Mouse (Mus musculus): ENCODE data around the gene Tmem91. TPM values are rescaled to one million over a fixed set of nuclear protein-coding genes. Genes with fewer than 3 reads are reported as not detected.

Gene Tmem91
- polyA plus RNA-seq, 1 experiment from 2014 or later, result 2.2 TPM

GRCm38 (mm10) chr7:25688810-25689586, 14.0 kb upstream of the Tmem91 start:
- WGBS, result 3% methylated on average over 49 of the region's 52 CpGs
- no peak overlapping the region for H3K27ac ChIP-seq (ENCODE audit: low read depth, low read length)
- peak overlapping the region; percentile 29; the same call in 1 of the 2 replicates for H3K9ac ChIP-seq (ENCODE audit: low read depth, low read length)
- H3K4me3 ChIP-seq (ENCODE audit: low read depth, low read length), result peak overlapping the region; percentile 43
- no peaks in the 10 kb centered on the region for H3K36me3 ChIP-seq (ENCODE audit: control insufficient read depth, insufficient read depth, low read length)
- DNase-seq (ENCODE audit: low spot score) (peak; percentile 60), ATAC-seq (ENCODE audit: low FRiP score) (peak; percentile 51)
- H3K4me1 ChIP-seq (replicated peaks; ENCODE audit: control insufficient read depth, insufficient read depth, low read length), result peaks cover 12% of the 10 kb centered on the region
- peak overlapping the region; percentile 56 for H3K4me2 ChIP-seq (replicated peaks; ENCODE audit: low read depth, low read length)
- no peaks in the 10 kb centered on the region for H3K9me3 ChIP-seq (ENCODE audit: control insufficient read depth, low read length)
- H3K27me3 ChIP-seq (ENCODE audit: control insufficient read depth, insufficient read depth, low read length), result peaks cover 47% of the 10 kb centered on the region

- no peaks in the 10 kb centered on the region for H3K36me3 ChIP-seq (ENCODE audit: control insufficient read depth, insufficient read depth, low read length)
- under 1% methylated on average over 47 of the region's 47 CpGs for WGBS
- H3K9me3 ChIP-seq (ENCODE audit: control insufficient read depth, low read length), result no peaks in the 10 kb centered on the region
- no peak overlapping the region for H3K27ac ChIP-seq (ENCODE audit: low read depth, low read length)
- H3K4me2 ChIP-seq (replicated peaks; ENCODE audit: low read depth, low read length), result peak overlapping the region; percentile 71
- DNase-seq (ENCODE audit: low spot score) (peak; percentile 52), ATAC-seq (ENCODE audit: low FRiP score) (no peak; the same call in 1 of the 2 replicates)
- peaks cover 12% of the 10 kb centered on the region for H3K4me1 ChIP-seq (replicated peaks; ENCODE audit: control insufficient read depth, insufficient read depth, low read length)
- peak overlapping the region; percentile 43 for H3K4me3 ChIP-seq (ENCODE audit: low read depth, low read length)
- H3K27me3 ChIP-seq (ENCODE audit: control insufficient read depth, insufficient read depth, low read length), result peaks cover 47% of the 10 kb centered on the region
- peak overlapping the region; percentile 36 for H3K9ac ChIP-seq (ENCODE audit: low read depth, low read length)
Measured at GRCm38 (mm10) chr7:25687811-25688401, 12.9 kb upstream of the Tmem91 start.

- Histone ChIP-seq H3K27me3 (ENCODE audit: control insufficient read depth, insufficient read depth, low read length) (peaks cover 47% of the 10 kb centered on the region), H3K9me3 (ENCODE audit: control insufficient read depth, low read length) (no peaks in the 10 kb centered on the region), H3K4me3 (ENCODE audit: low read depth, low read length) (peak within 1 kb of the TSS; percentile 43), H3K4me2 (replicated peaks; ENCODE audit: low read depth, low read length) (peak within 1 kb of the TSS; percentile 71), H3K4me1 (replicated peaks; ENCODE audit: control insufficient read depth, insufficient read depth, low read length) (peaks cover 12% of the 10 kb centered on the region), H3K36me3 (ENCODE audit: control insufficient read depth, insufficient read depth, low read length) (no peaks in the 10 kb centered on the region), H3K9ac (ENCODE audit: low read depth, low read length) (peak within 1 kb of the TSS; percentile 59), H3K27ac (ENCODE audit: low read depth, low read length) (no peak within 1 kb of the TSS)
- ATAC-seq (ENCODE audit: low FRiP score), result peak; percentile 50
- DNase-seq (ENCODE audit: low spot score), result peak; percentile 79
- under 1% methylated on average over 54 of the region's 69 CpGs for WGBS
Measured at GRCm38 (mm10) chr7:25686680-25687531, 11.9 kb upstream of the Tmem91 start, which contains the start of gene Tgfb1. TSS of gene Tgfb1 (plus strand) at chr7:25687002.

- peak overlapping the region; percentile 43; the same call in 1 of the 2 replicates for H3K4me3 ChIP-seq (ENCODE audit: low read depth, low read length)
- WGBS, result 64% methylated on average over 21 of the region's 21 CpGs
- H3K4me1 ChIP-seq (replicated peaks; ENCODE audit: control insufficient read depth, insufficient read depth, low read length), result peaks cover 12% of the 10 kb centered on the region
- no peak overlapping the region for H3K4me2 ChIP-seq (replicated peaks; ENCODE audit: low read depth, low read length)
- H3K9me3 ChIP-seq (ENCODE audit: control insufficient read depth, low read length), result no peaks in the 10 kb centered on the region
- ATAC-seq (ENCODE audit: low FRiP score), result no peak
- peaks cover 47% of the 10 kb centered on the region for H3K27me3 ChIP-seq (ENCODE audit: control insufficient read depth, insufficient read depth, low read length)
- H3K27ac ChIP-seq (ENCODE audit: low read depth, low read length), result no peak overlapping the region
- H3K9ac ChIP-seq (ENCODE audit: low read depth, low read length), result no peak overlapping the region
- no peak for DNase-seq (ENCODE audit: low spot score)
- H3K36me3 ChIP-seq (ENCODE audit: control insufficient read depth, insufficient read depth, low read length), result no peaks in the 10 kb centered on the region
Measured at GRCm38 (mm10) chr7:25685926-25686470, 11.0 kb upstream of the Tmem91 start.

GRCm38 (mm10) chr7:25684659-25685058, 9.7 kb upstream of the Tmem91 start:
- Histone ChIP-seq H3K9me3 (ENCODE audit: control insufficient read depth, low read length) (no peaks in the 10 kb centered on the region), H3K4me3 (ENCODE audit: low read depth, low read length) (no peak overlapping the region), H3K9ac (ENCODE audit: low read depth, low read length) (no peak overlapping the region), H3K4me2 (replicated peaks; ENCODE audit: low read depth, low read length) (no peak overlapping the region), H3K27ac (ENCODE audit: low read depth, low read length) (no peak overlapping the region), H3K27me3 (ENCODE audit: control insufficient read depth, insufficient read depth, low read length) (peaks cover 38% of the 10 kb centered on the region), H3K4me1 (replicated peaks; ENCODE audit: control insufficient read depth, insufficient read depth, low read length) (peaks cover 12% of the 10 kb centered on the region), H3K36me3 (ENCODE audit: control insufficient read depth, insufficient read depth, low read length) (no peaks in the 10 kb centered on the region)
- ATAC-seq (ENCODE audit: low FRiP score) (no peak), DNase-seq (ENCODE audit: low spot score) (no peak)
- WGBS, result 86% methylated on average over 6 of the region's 6 CpGs

GRCm38 (mm10) chr7:25683474-25684180, 8.7 kb upstream of the Tmem91 start:
- no peak overlapping the region for H3K27ac ChIP-seq (ENCODE audit: low read depth, low read length)
- no peaks in the 10 kb centered on the region for H3K9me3 ChIP-seq (ENCODE audit: control insufficient read depth, low read length)
- H3K36me3 ChIP-seq (ENCODE audit: control insufficient read depth, insufficient read depth, low read length), result no peaks in the 10 kb centered on the region
- ATAC-seq (ENCODE audit: low FRiP score) (no peak), DNase-seq (ENCODE audit: low spot score) (no peak)
- peaks cover 33% of the 10 kb centered on the region for H3K27me3 ChIP-seq (ENCODE audit: control insufficient read depth, insufficient read depth, low read length)
- peaks cover 6% of the 10 kb centered on the region for H3K4me1 ChIP-seq (replicated peaks; ENCODE audit: control insufficient read depth, insufficient read depth, low read length)
- H3K9ac ChIP-seq (ENCODE audit: low read depth, low read length), result no peak overlapping the region
- WGBS, result 67% methylated on average over 7 of the region's 7 CpGs
- no peak overlapping the region for H3K4me3 ChIP-seq (ENCODE audit: low read depth, low read length)
- no peak overlapping the region for H3K4me2 ChIP-seq (replicated peaks; ENCODE audit: low read depth, low read length)

- Histone ChIP-seq H3K36me3 (ENCODE audit: control insufficient read depth, insufficient read depth, low read length) (no peaks in the 10 kb centered on the region), H3K4me1 (replicated peaks; ENCODE audit: control insufficient read depth, insufficient read depth, low read length) (no peaks in the 10 kb centered on the region; the same call in 1 of the 2 replicates), H3K9ac (ENCODE audit: low read depth, low read length) (no peak overlapping the region), H3K4me3 (ENCODE audit: low read depth, low read length) (peak overlapping the region; percentile 59; the same call in 1 of the 2 replicates), H3K27me3 (ENCODE audit: control insufficient read depth, insufficient read depth, low read length) (peaks cover 15% of the 10 kb centered on the region), H3K9me3 (ENCODE audit: control insufficient read depth, low read length) (no peaks in the 10 kb centered on the region), H3K4me2 (replicated peaks; ENCODE audit: low read depth, low read length) (peak overlapping the region; percentile 8; the same call in 1 of the 2 replicates), H3K27ac (ENCODE audit: low read depth, low read length) (no peak overlapping the region)
- ATAC-seq (ENCODE audit: low FRiP score) (no peak; the same call in 1 of the 2 replicates), DNase-seq (ENCODE audit: low spot score) (no peak)
- 63% methylated on average over 15 of the region's 15 CpGs for WGBS
Measured at GRCm38 (mm10) chr7:25681341-25682231, 6.6 kb upstream of the Tmem91 start.
